Mouse (Mus musculus) retina, embryonic 14.5 days (tissue): ENCODE measurements around the gene Tas2r106.

ENCODE experiments used
- DNase-seq: peaks from one replicate; pipeline ENCODE4 v3.0.0-alpha.2; 2015; ENCODE audit warnings: low spot score

The Tas2r106 gene

DNA sequence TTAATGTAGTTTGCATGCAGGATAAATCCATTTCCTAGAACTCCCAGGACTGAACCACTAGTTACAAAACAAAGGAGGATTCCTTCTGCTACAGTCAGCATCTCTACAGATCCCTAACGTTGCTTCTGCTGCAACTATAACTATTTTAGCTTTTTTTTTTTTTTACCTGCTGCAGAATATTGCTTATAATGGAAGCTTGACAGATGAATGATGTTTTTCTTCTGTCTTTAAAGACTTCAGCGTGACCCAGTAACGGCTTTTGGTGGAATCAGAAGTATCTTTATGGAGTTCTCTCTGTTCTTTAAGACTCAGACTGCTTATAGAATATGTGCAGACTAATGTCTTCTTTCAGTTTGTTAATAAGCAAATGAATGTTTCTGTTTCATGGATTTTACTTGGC lies at the start of gene Tas2r106:
Gene Tas2r106, minus strand, starts transcription at position 101 of the 400 bp plus-strand sequence.
- no peak for DNase-seq

DNA sequence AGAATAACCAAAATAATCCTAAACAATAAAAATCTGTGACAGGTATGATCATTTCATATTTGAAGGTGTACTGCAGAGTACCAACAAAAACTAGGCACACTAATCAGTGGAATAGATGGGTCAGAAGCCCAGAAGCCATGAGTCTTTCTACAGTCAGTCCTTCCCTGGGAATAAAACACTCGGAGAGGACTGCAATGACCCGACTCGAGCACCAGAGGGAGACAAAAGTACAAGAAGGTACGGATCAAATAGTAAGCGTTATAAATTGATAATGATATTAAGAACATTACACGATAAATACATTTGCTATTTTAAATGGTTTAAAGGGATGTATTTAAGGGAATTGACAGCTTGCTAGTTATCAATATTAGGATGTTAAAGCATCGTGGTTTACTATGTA lies 34.1 kb upstream of the Tas2r106 start:
- DNase-seq: peak; percentile 52

DNA sequence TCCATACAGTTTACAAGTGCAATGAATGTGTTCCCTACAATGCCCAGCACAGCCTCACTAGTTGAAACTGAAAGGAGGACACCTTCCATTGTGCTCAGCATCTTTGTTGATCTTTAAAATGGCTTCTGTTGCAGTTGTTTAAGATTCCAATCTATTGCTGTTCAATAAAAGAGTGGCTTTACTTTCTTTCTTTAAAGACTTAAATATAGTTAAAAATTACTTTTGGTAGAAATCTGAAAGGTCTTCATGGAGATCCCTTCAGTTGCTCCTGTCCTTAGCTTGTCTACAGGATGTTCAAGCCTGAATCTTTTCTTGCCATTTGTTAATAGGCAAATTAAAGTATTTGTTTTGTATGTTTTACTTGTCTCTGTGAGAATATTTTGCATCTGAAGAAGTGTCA lies 11.3 kb upstream of the Tas2r106 start, which contains the start of gene Tas2r114:
Gene Tas2r114, minus strand, starts transcription at position 101 of the 400 bp plus-strand sequence.
- DNase-seq: no peak

DNA sequence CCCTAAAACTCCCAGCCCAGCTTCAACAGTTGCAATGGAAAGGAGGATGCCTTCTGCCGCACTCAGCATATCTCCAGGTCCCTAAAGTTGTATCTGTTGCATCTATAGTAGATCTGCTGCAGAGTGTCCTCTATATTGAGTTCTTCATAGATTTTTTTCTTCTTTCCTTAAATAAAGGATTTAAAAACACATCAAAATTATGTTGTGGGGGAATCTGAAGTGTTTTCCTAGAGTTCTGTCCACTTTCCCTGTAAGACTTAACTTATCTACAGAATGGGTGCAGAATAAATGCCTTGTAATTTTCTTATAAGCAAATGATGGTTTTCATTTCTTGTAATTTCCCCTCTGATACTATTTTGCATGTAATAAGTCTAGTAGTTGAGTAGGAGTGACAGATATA lies 8.7 kb upstream of the Tas2r106 start, which contains the start of gene Tas2r105:
Gene Tas2r105, minus strand, starts transcription at position 101 of the 400 bp plus-strand sequence.
- no peak for DNase-seq

DNA sequence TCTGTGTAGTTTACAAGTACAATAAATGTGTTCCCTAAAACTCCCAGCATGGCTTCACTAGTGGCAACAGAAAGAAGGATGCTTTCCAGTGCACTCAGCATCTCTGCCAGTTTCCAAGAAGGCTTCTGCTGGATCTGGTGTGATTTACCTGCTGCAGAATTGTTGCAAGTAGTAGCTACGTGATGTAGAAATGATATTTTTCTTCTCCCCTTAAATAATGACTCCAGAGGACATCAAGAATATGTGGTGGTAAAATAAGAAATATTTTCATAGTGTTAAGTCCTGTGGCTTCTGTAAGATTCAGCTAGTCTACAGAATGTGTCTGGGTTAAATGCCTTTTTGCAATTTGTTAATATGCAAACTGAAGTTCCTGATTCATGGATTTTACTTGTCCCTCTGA lies 7.0 kb upstream of the Tas2r106 start, which contains the start of gene Tas2r104:
Gene Tas2r104, minus strand, starts transcription at position 101 of the 400 bp plus-strand sequence.
- no peak for DNase-seq

DNA sequence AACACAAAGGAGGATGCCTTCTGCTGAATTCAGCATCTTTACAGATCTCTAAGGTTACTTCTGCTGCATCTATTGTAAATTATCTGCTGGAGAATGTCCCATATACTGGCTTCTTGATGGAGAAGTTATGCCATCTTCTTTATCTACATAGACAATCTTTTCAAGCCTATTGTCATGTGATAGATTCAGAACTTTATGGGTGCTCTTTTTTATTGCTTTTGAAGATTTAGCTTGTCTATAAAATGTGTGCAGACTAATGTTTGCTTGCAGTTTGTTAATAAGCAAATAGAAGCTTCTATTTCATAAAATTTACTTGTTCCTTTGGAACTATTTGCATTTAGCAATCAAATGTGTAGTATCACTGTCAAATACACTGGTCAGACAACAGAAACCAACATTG lies 18.6 kb downstream of the Tas2r106 start, which contains the start of gene Tas2r107:
Gene Tas2r107, minus strand, starts transcription at position 101 of the 400 bp plus-strand sequence.
- DNase-seq: no peak

DNA sequence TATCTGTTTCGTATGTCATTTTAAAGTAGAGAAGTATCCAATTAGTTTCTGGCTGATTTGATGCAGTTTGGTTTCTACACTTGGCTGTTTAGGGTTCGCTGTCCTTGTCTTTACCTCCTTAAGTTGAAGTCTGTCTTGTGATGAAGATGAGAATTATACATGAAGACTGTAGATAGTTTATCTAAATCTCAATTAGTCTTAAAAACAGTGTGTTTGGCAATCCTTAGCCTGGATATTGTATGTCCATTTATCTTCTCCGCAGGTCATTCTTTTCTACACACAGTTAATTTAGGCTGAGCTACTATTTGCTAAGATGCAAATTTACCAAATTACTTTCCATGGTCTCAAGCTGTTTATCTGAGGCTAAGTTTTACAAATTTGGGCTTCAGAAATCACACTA lies 47.9 kb downstream of the Tas2r106 start, which contains the start of gene Tas2r130:
Gene Tas2r130, minus strand, starts transcription at position 101 of the 400 bp plus-strand sequence.
- DNase-seq: no peak
